ENCODE assay signal across 22 mouse cellular contexts in genomic region chr14:59890107-59890506, GRCm38 (mm10).
DNase-seq lines count a peak whose midpoint lies in the region; ATAC-seq and TF ChIP-seq lines count a peak whose summit lies in the region.
"Had no signal": no experiment of that assay in that cellular context is flagged by ENCODE, and none has a peak within 500 bp of the region (broad histone marks: within the 10 kb centered on the region; RNA-seq: fewer than 3 reads in every experiment).

No protein-coding gene starts in this region.

- no peak for DNase-seq in kidney, postnatal 36 days
- no peak for DNase-seq in kidney, postnatal 14 days
- DNase-seq in kidney, adult 18-20 months: no peak
- DNase-seq in kidney, postnatal 0 days (ENCODE audit: low spot score): peak; percentile 73
- no peak for DNase-seq in kidney, adult 8-10 months
- DNase-seq: adrenal gland, adult 2 months; adrenal gland, adult 8-10 months; adrenal gland, postnatal 10 days; adrenal gland, postnatal 14 days; adrenal gland, postnatal 25 days; adrenal gland, postnatal 36 days; B cell, adult 2 months; cerebellum, adult 11 months; cerebellum, adult 11-12 months had no signal

- no peaks in the 10 kb centered on the region; the same call in 1 of the 2 replicates for H3K27me3 ChIP-seq in kidney, embryonic 14.5 days (ENCODE audit: control insufficient read depth, insufficient read depth, low read length)
- H3K27me3 ChIP-seq in kidney, embryonic 15.5 days: 0 out of 2 replicates have a peak, but pooled peaks cover 3% of the 10 kb centered on the region
- H3K27me3 ChIP-seq in kidney, embryonic 16.5 days (ENCODE audit: insufficient read depth, low read length): no peaks in the 10 kb centered on the region
- no peaks in the 10 kb centered on the region for H3K27me3 ChIP-seq in kidney, postnatal 0 days (ENCODE audit: insufficient read depth, low read length)
- H3K27me3 ChIP-seq: CH12.LX had no signal

- TF ChIP-seq CTCF in kidney, postnatal 0 days (IDR thresholded peaks at IDR 0.05; ENCODE audit: low read depth): no peak

- H3K9ac ChIP-seq in kidney, embryonic 14.5 days (ENCODE audit: low read depth, low read length): no peak overlapping the region
- H3K9ac ChIP-seq in kidney, embryonic 15.5 days: no peak overlapping the region
- no peak overlapping the region for H3K9ac ChIP-seq in kidney, embryonic 16.5 days (replicated peaks; ENCODE audit: low read length)
- H3K9ac ChIP-seq in kidney, postnatal 0 days (ENCODE audit: low read depth, low read length): no peak overlapping the region

- H3K9me3 ChIP-seq in kidney, embryonic 14.5 days (ENCODE audit: control insufficient read depth, low read length): no peaks in the 10 kb centered on the region
- H3K9me3 ChIP-seq in kidney, embryonic 15.5 days (replicated peaks): no peaks in the 10 kb centered on the region
- H3K9me3 ChIP-seq in kidney, embryonic 16.5 days (ENCODE audit: low read length): no peaks in the 10 kb centered on the region
- no peaks in the 10 kb centered on the region for H3K9me3 ChIP-seq in kidney, postnatal 0 days (replicated peaks; ENCODE audit: low read length)

- no peak overlapping the region for H3K4me3 ChIP-seq in kidney, embryonic 14.5 days (ENCODE audit: low read length)
- H3K4me3 ChIP-seq in kidney, embryonic 15.5 days (replicated peaks): no peak overlapping the region
- H3K4me3 ChIP-seq in kidney, embryonic 16.5 days (ENCODE audit: low read length): no peak overlapping the region
- H3K4me3 ChIP-seq in kidney, postnatal 0 days (replicated peaks; ENCODE audit: low read depth, low read length): no peak overlapping the region

- H3K4me2 ChIP-seq in kidney, embryonic 14.5 days (replicated peaks; ENCODE audit: low read depth, low read length): no peak overlapping the region
- H3K4me2 ChIP-seq in kidney, embryonic 15.5 days: no peak overlapping the region
- H3K4me2 ChIP-seq in kidney, embryonic 16.5 days (replicated peaks; ENCODE audit: low read depth, low read length): no peak overlapping the region
- no peak overlapping the region for H3K4me2 ChIP-seq in kidney, postnatal 0 days (ENCODE audit: low read length)

- no peaks in the 10 kb centered on the region for H3K36me3 ChIP-seq in kidney, embryonic 14.5 days (ENCODE audit: control insufficient read depth, insufficient read depth, low read length)
- no peaks in the 10 kb centered on the region for H3K36me3 ChIP-seq in kidney, embryonic 15.5 days
- no peaks in the 10 kb centered on the region for H3K36me3 ChIP-seq in kidney, embryonic 16.5 days (ENCODE audit: insufficient read depth, low read length)
- H3K36me3 ChIP-seq in kidney, postnatal 0 days (ENCODE audit: insufficient read depth, low read length): no peaks in the 10 kb centered on the region
- H3K36me3 ChIP-seq: G1E had no signal

- ATAC-seq in kidney, embryonic 14.5 days (ENCODE audit: low FRiP score, low TSS enrichment): peak; percentile 60; the same call in 1 of the 2 replicates
- peak; percentile 69; the same call in 1 of the 2 replicates for ATAC-seq in kidney, embryonic 15.5 days (replicated peaks; ENCODE audit: low FRiP score)
- 0 out of 2 replicates have a peak, but pooled peaks have one; percentile 42 for ATAC-seq in kidney, embryonic 16.5 days (ENCODE audit: low FRiP score, low TSS enrichment)
- ATAC-seq in kidney, postnatal 0 days (replicated peaks; ENCODE audit: low FRiP score, low read depth): no peak; the same call in 1 of the 2 replicates
- ATAC-seq: activated CD4-positive, CD25-positive, alpha-beta regulatory T cell, adult 4 months; CD4-positive, CD25-positive, alpha-beta regulatory T cell, adult 4 months; Patski had no signal

- peaks cover 18% of the 10 kb centered on the region for H3K4me1 ChIP-seq in kidney, embryonic 14.5 days (ENCODE audit: control insufficient read depth, insufficient read depth, low read length)
- H3K4me1 ChIP-seq in kidney, embryonic 15.5 days: peaks cover 16% of the 10 kb centered on the region
- H3K4me1 ChIP-seq in kidney, embryonic 16.5 days (ENCODE audit: insufficient read depth, low read length): 0 out of 2 replicates have a peak, but pooled peaks cover 3% of the 10 kb centered on the region
- H3K4me1 ChIP-seq in kidney, postnatal 0 days (replicated peaks; ENCODE audit: insufficient read depth, low read length): no peaks in the 10 kb centered on the region

- 30% methylated on average over 7 of the region's 7 CpGs for WGBS in kidney, embryonic 14.5 days
- 20% methylated on average over 7 of the region's 7 CpGs for WGBS in kidney, embryonic 15.5 days
- 22% methylated on average over 7 of the region's 7 CpGs for WGBS in kidney, embryonic 16.5 days
- 18% methylated on average over 7 of the region's 7 CpGs for WGBS in kidney, postnatal 0 days

- no peak overlapping the region for H3K27ac ChIP-seq in kidney, embryonic 14.5 days (ENCODE audit: low read depth, low read length)
- no peak overlapping the region for H3K27ac ChIP-seq in kidney, embryonic 15.5 days
- H3K27ac ChIP-seq in kidney, embryonic 16.5 days (ENCODE audit: low read length): no peak overlapping the region
- no peak overlapping the region for H3K27ac ChIP-seq in kidney, postnatal 0 days
